Mouse (Mus musculus) MEL (cell line): ENCODE measurements at regions not wholly inside any gene's neighbourhood (a gene's known extent, or its start where the extent isn't known, plus 50 kb on each side); places are given as distances from the start of the nearest gene placed in this dataset.

Experiments used
- DNase-seq: peaks from one replicate; pipeline ENCODE4 v3.0.0; 2011; ENCODE audit warnings: low read depth, low spot score
- H3K27ac ChIP-seq: 2 replicates; pipeline ENCODE4 v1.5.1; 2012; ENCODE audit warnings: low read depth, mild to moderate bottlenecking, control low read depth, low read length, moderate library complexity; ENCODE audit not compliant: control insufficient read depth
- H3K27me3 ChIP-seq, 2 experiments: fragments of 150-350 bp in 1 of 2; sonication (generic) in 1 of 2; 2 replicates each; pipeline ENCODE4 v1.6.1; 2012; ENCODE audit warnings: low read length in 2 of 2, mild to moderate bottlenecking in 2 of 2, improper control_type of control experiment in 1 of 2, moderate library complexity in 1 of 2; ENCODE audit not compliant: insufficient read depth in 2 of 2, control insufficient read depth in 1 of 2
- H3K36me3 ChIP-seq, 2 experiments: 2 replicates each; pipeline ENCODE4 v1.6.1; 2012 to 2014; ENCODE audit warnings: low read length in 2 of 2, improper control_type of control experiment in 1 of 2, inconsistent platforms in 1 of 2, mild to moderate bottlenecking in 1 of 2; ENCODE audit not compliant: insufficient read depth in 2 of 2, control insufficient read depth in 1 of 2
- H3K4me1 ChIP-seq, 2 experiments: fragments of 150-350 bp in 1 of 2; sonication (generic) in 1 of 2; 2 replicates each; pipeline ENCODE4 v1.6.1; 2012; ENCODE audit warnings: low read length in 2 of 2, improper control_type of control experiment in 1 of 2, mild to moderate bottlenecking in 1 of 2; ENCODE audit not compliant: insufficient read depth in 2 of 2, control insufficient read depth in 1 of 2
- H3K4me3 ChIP-seq, 2 experiments: fragments of 150-350 bp in 1 of 2; sonication (generic) in 1 of 2; 2 replicates each; pipeline ENCODE4 v1.5.1; 2012; ENCODE audit warnings: low read depth in 2 of 2, low read length in 2 of 2, mild to moderate bottlenecking in 2 of 2, moderate library complexity in 2 of 2, control low read depth in 1 of 2, improper control_type of control experiment in 1 of 2; ENCODE audit not compliant: control insufficient read depth in 1 of 2, insufficient read depth in 1 of 2
- H3K79me2 ChIP-seq: 2 replicates; pipeline ENCODE4 v1.6.1; 2012; ENCODE audit warnings: mild to moderate bottlenecking, low read length, moderate library complexity; ENCODE audit not compliant: control insufficient read depth, poor library complexity, insufficient read depth
- H3K9ac ChIP-seq: 2 replicates; pipeline ENCODE4 v1.6.1; 2012; ENCODE audit warnings: low read depth, mild to moderate bottlenecking, control low read depth, low read length, moderate library complexity; ENCODE audit not compliant: control insufficient read depth, poor library complexity, severe bottlenecking
- H3K9me3 ChIP-seq: fragments of 150-350 bp; sonication (generic); replicated peaks from 2 replicates; pipeline ENCODE4 v1.6.1; 2012; ENCODE audit warnings: mild to moderate bottlenecking, low read length, improper control_type of control experiment, moderate library complexity; ENCODE audit not compliant: insufficient read depth
- CTCF ChIP-seq, 3 experiments: IDR thresholded peaks in 2 of 3; conservative IDR thresholded peaks in 1 of 3; 2 replicates each; pipeline ENCODE4 v1.5.1; 2011 to 2012; ENCODE audit warnings: low read length in 3 of 3, low read depth in 2 of 3, mild to moderate bottlenecking in 2 of 3, improper control_type of control experiment in 1 of 3, inconsistent platforms in 1 of 3, mixed read lengths in 1 of 3, moderate library complexity in 1 of 3; ENCODE audit not compliant: control insufficient read depth in 1 of 3, insufficient read depth in 1 of 3, poor library complexity in 1 of 3, severe bottlenecking in 1 of 3
- E2F4 ChIP-seq: IDR thresholded peaks from 2 replicates; pipeline ENCODE4 v1.6.1; 2011; ENCODE audit warnings: low read depth, low read length, improper control_type of control experiment, borderline replicate concordance
- MEF2A ChIP-seq: IDR thresholded peaks from 2 replicates; pipeline ENCODE4 v1.6.1; 2014; ENCODE audit warnings: low read depth, mild to moderate bottlenecking, inconsistent platforms, low read length, improper control_type of control experiment; ENCODE audit not compliant: poor library complexity, insufficient replicate concordance, severe bottlenecking; ENCODE audit errors: extremely low read depth
- MXI1 ChIP-seq: IDR thresholded peaks from 2 replicates; pipeline ENCODE4 v1.6.1; 2011; ENCODE audit warnings: mild to moderate bottlenecking, low read depth, low read length, improper control_type of control experiment
- POLR2AphosphoS5 ChIP-seq: IDR thresholded peaks from 2 replicates; pipeline ENCODE4 v1.6.1; 2012; ENCODE audit warnings: low read depth, borderline replicate concordance, mild to moderate bottlenecking, inconsistent platforms, low read length, moderate library complexity, mixed read lengths
- RAD21 ChIP-seq: IDR thresholded peaks from 2 replicates; pipeline ENCODE4 v1.6.1; 2011; ENCODE audit warnings: mild to moderate bottlenecking, low read depth, low read length, improper control_type of control experiment
- SMC3 ChIP-seq: IDR thresholded peaks from 2 replicates; pipeline ENCODE4 v1.6.1; 2011; ENCODE audit warnings: low read depth, low read length, improper control_type of control experiment
- TAL1 ChIP-seq: IDR thresholded peaks from 2 replicates; pipeline ENCODE4 v1.6.1; 2012; ENCODE audit warnings: mild to moderate bottlenecking, inconsistent platforms, low read length, moderate library complexity, mixed read lengths
- TBP ChIP-seq: IDR thresholded peaks from 2 replicates; pipeline ENCODE4 v1.8.0; 2011; ENCODE audit warnings: low read depth, low read length, improper control_type of control experiment
- UBTF ChIP-seq: IDR thresholded peaks from 2 replicates; pipeline ENCODE4 v1.6.1; 2012; ENCODE audit warnings: low read depth, mild to moderate bottlenecking, inconsistent platforms, low read length, improper control_type of control experiment, moderate library complexity, borderline replicate concordance; ENCODE audit not compliant: insufficient read depth
- USF1 ChIP-seq: IDR thresholded peaks from 2 replicates; pipeline ENCODE4 v1.6.1; 2014; ENCODE audit warnings: low read depth, mild to moderate bottlenecking, inconsistent platforms, low read length, improper control_type of control experiment, moderate library complexity
- ZMIZ1 ChIP-seq: IDR thresholded peaks from 2 replicates; pipeline ENCODE4 v1.6.1; 2012; ENCODE audit warnings: low read depth, mild to moderate bottlenecking, inconsistent platforms, low read length, improper control_type of control experiment, moderate library complexity

- H3K9me3 ChIP-seq = no peaks in the 10 kb centered on the region
- H3K79me2 ChIP-seq = no peaks in the 10 kb centered on the region
- no peaks in the 10 kb centered on the region for H3K4me1 ChIP-seq
- no peak for DNase-seq
- no peaks in the 10 kb centered on the region for H3K36me3 ChIP-seq
- TF ChIP-seq POLR2AphosphoS5 (no peak), ZMIZ1 (no peak), TAL1 (no peak), UBTF (no peak), MXI1 (no peak), RAD21 (no peak), E2F4 (no peak), MEF2A (no peak)
- no peak overlapping the region for H3K4me3 ChIP-seq
- no peaks in the 10 kb centered on the region for H3K27me3 ChIP-seq
- H3K27ac ChIP-seq = no peak overlapping the region
- no peak overlapping the region for H3K9ac ChIP-seq
Measured at GRCm38 (mm10) chr4:6539626-6540025, 1699.2 kb downstream of the Car8 start.

- Histone ChIP-seq H3K27me3 (no peaks in the 10 kb centered on the region), H3K4me3 (no peak overlapping the region), H3K36me3 (no peaks in the 10 kb centered on the region), H3K4me1 (no peaks in the 10 kb centered on the region), H3K9ac (no peak overlapping the region), H3K79me2 (no peaks in the 10 kb centered on the region), H3K27ac (no peak overlapping the region), H3K9me3 (no peaks in the 10 kb centered on the region)
- no peak for DNase-seq
- TF ChIP-seq USF1 (no peak), CTCF (IDR thresholded peaks at IDR 0.05 in 2 of 3, conservative IDR thresholded peaks at IDR 0.05 in 1 of 3; ENCODE audit: control insufficient read depth in 1 of 3, insufficient read depth in 1 of 3, low read depth in 2 of 3, low read length in 3 of 3, poor library complexity in 1 of 3, severe bottlenecking in 1 of 3) (no peak)
Measured at GRCm38 (mm10) chr4:6532441-6532840, 1706.4 kb downstream of the Car8 start.

GRCm38 (mm10) chr4:6517626-6518025 is 1721.2 kb downstream of the Car8 start:
- no peak for TF ChIP-seq E2F4
- no peak for TF ChIP-seq SMC3
- TF ChIP-seq TBP = no peak
- H3K27me3 ChIP-seq = no peaks in the 10 kb centered on the region
- no peak overlapping the region for H3K9ac ChIP-seq

More at GRCm38 (mm10) chr4:6517626-6518025, 1721.2 kb downstream of the Car8 start:
- Histone ChIP-seq H3K27ac (no peak overlapping the region), H3K9me3 (no peaks in the 10 kb centered on the region), H3K36me3 (no peaks in the 10 kb centered on the region), H3K79me2 (no peaks in the 10 kb centered on the region), H3K4me1 (no peaks in the 10 kb centered on the region), H3K4me3 (peak overlapping the region; percentile 18 to 20; a peak in 1 of 4 replicates)
- DNase-seq = peak; percentile 14
